Mouse (Mus musculus): ENCODE results near the gene Amotl2.

Gene Amotl2

GRCm38 (mm10) chr9:102716481-102717163 is at the start of gene Amotl2:
Amotl2 (plus strand) TSS chr9:102716672.
- no peak for DNase-seq (ENCODE audit: low spot score in 2 of 2)

GRCm38 (mm10) chr9:102668115-102668514 is 48.4 kb upstream of the Amotl2 start:
- DNase-seq (ENCODE audit: low spot score in 2 of 2), result no peak

GRCm38 (mm10) chr9:102668906-102669305 is 47.6 kb upstream of the Amotl2 start:
- no peak for DNase-seq (ENCODE audit: low spot score in 2 of 2)

GRCm38 (mm10) chr9:102673381-102673780 is 43.1 kb upstream of the Amotl2 start:
- no peak for DNase-seq (ENCODE audit: low spot score in 2 of 2)

GRCm38 (mm10) chr9:102675922-102676321 is 40.5 kb upstream of the Amotl2 start:
- no peak for DNase-seq (ENCODE audit: low spot score in 2 of 2)

GRCm38 (mm10) chr9:102681470-102681869 is 35.0 kb upstream of the Amotl2 start:
- no peak for DNase-seq (ENCODE audit: low spot score in 2 of 2)

GRCm38 (mm10) chr9:102687943-102688342 is 28.5 kb upstream of the Amotl2 start:
- DNase-seq (ENCODE audit: low spot score in 2 of 2), result no peak

- DNase-seq (ENCODE audit: low spot score in 2 of 2), result peak in 1 of 2 experiments; percentile 3
Measured at GRCm38 (mm10) chr9:102689406-102689939, 27.0 kb upstream of the Amotl2 start.

GRCm38 (mm10) chr9:102689940-102690642 is 26.4 kb upstream of the Amotl2 start:
- DNase-seq (ENCODE audit: low spot score in 2 of 2), result peak in 1 of 2 experiments; percentile 9

GRCm38 (mm10) chr9:102690891-102691290 is 25.6 kb upstream of the Amotl2 start:
- no peak for DNase-seq (ENCODE audit: low spot score in 2 of 2)

- no peak for DNase-seq (ENCODE audit: low spot score in 2 of 2)
Measured at GRCm38 (mm10) chr9:102692564-102693475, 23.7 kb upstream of the Amotl2 start.

GRCm38 (mm10) chr9:102701042-102701441 is 15.4 kb upstream of the Amotl2 start:
- DNase-seq (ENCODE audit: low spot score in 2 of 2), result no peak

GRCm38 (mm10) chr9:102709504-102710135 is 6.9 kb upstream of the Amotl2 start:
- DNase-seq (ENCODE audit: low spot score in 2 of 2), result peak in 1 of 2 experiments; percentile 50

- no peak for DNase-seq (ENCODE audit: low spot score in 2 of 2)
Measured at GRCm38 (mm10) chr9:102710520-102710919, 6.0 kb upstream of the Amotl2 start.

GRCm38 (mm10) chr9:102713797-102714196 is 2.7 kb upstream of the Amotl2 start:
- no peak for DNase-seq (ENCODE audit: low spot score in 2 of 2)

GRCm38 (mm10) chr9:102714893-102715505 is 1.5 kb upstream of the Amotl2 start:
- no peak for DNase-seq (ENCODE audit: low spot score in 2 of 2)

GRCm38 (mm10) chr9:102715506-102715900 is 969 bp upstream of the Amotl2 start:
- DNase-seq (ENCODE audit: low spot score in 2 of 2), result no peak

- DNase-seq (ENCODE audit: low spot score in 2 of 2), result peak; percentile 85 to 88
Measured at GRCm38 (mm10) chr9:102717164-102717885, 853 bp downstream of the Amotl2 start.

GRCm38 (mm10) chr9:102717886-102718643 is 1.6 kb downstream of the Amotl2 start:
- peak; percentile 65 to 77 for DNase-seq (ENCODE audit: low spot score in 2 of 2)
